Mouse (Mus musculus) forebrain, embryonic 13.5 days (tissue): ENCODE data around the gene Noa1. TPM values are rescaled to one million over a fixed set of nuclear protein-coding genes. Genes with fewer than 3 reads are reported as not detected.
A peak's percentile ranks its signal among the peaks of the same experiment; 100 is the strongest.

Source experiments
- ATAC-seq: fragments of 200-750 bp; cut with Nextera tagmentation; 2 replicates; pipeline ENCODE4 v1.8.0; 2017
- H3K27ac ChIP-seq: fragments of 300-500 bp; sonication (generic); 2 replicates; pipeline ENCODE4 v1.5.1; 2015; ENCODE audit warnings: inconsistent platforms, mild to moderate bottlenecking, moderate library complexity
- H3K27me3 ChIP-seq: fragments of 300-500 bp; sonication (generic); 2 replicates; pipeline ENCODE4 v1.6.1; 2015; ENCODE audit warnings: mild to moderate bottlenecking, inconsistent platforms
- H3K36me3 ChIP-seq: fragments of 300-500 bp; sonication (generic); 2 replicates; pipeline ENCODE4 v1.6.1; 2015; ENCODE audit warnings: mild to moderate bottlenecking, inconsistent platforms; ENCODE audit not compliant: poor library complexity, severe bottlenecking
- H3K4me1 ChIP-seq: fragments of 300-500 bp; sonication (generic); 2 replicates; pipeline ENCODE4 v1.6.1; 2015; ENCODE audit warnings: inconsistent platforms
- H3K4me2 ChIP-seq: fragments of 300-500 bp; sonication (generic); 2 replicates; pipeline ENCODE4 v1.6.1; 2015; ENCODE audit warnings: inconsistent platforms, mild to moderate bottlenecking, moderate library complexity
- H3K4me3 ChIP-seq: fragments of 300-500 bp; sonication (generic); 2 replicates; pipeline ENCODE4 v1.5.1; 2015; ENCODE audit warnings: mild to moderate bottlenecking, inconsistent platforms
- H3K9ac ChIP-seq: fragments of 300-500 bp; sonication (generic); 2 replicates; pipeline ENCODE4 v1.6.1; 2015; ENCODE audit warnings: mild to moderate bottlenecking, inconsistent platforms
- H3K9me3 ChIP-seq: fragments of 300-500 bp; sonication (generic); replicated peaks from 2 replicates; pipeline ENCODE4 v1.6.1; 2016; ENCODE audit warnings: inconsistent platforms
- WGBS: fragments of 180-500 bp; shearing (Covaris S2); methylation state at CpG from one replicate; pipeline ENCODE4 v1.1.7; 2015; 5-methylcytosine and 5-hydroxymethylcytosine counted together
- microRNA-seq: library from miRNA; unstranded; fragments of <30 nt; microRNA quantifications from one replicate; pipeline ENCODE4, GENCODE M21; 2016
- polyA plus RNA-seq: library from polyadenylated mRNA; unstranded; fragments of >200 nt; fragmentation: Nextera tagmentation; extraction: Ambion mirVana; gene quantifications from 2 replicates; pipeline ENCODE4 v1.2.1, GENCODE M21; 2015

The Noa1 gene
- polyA plus RNA-seq, 1 experiment from 2014 or later: 33.8 TPM

- Histone ChIP-seq H3K4me3 (peak overlapping the region; percentile 20), H3K4me1 (peaks cover 12% of the 10 kb centered on the region), H3K4me2 (peak overlapping the region; percentile 52), H3K9ac (peak overlapping the region; percentile 3; the same call in 1 of the 2 replicates), H3K9me3 (no peaks in the 10 kb centered on the region), H3K27ac (no peak overlapping the region), H3K36me3 (no peaks in the 10 kb centered on the region), H3K27me3 (no peaks in the 10 kb centered on the region)
- ATAC-seq: no peak
- WGBS: 31% methylated on average over 7 of the region's 7 CpGs
Measured at GRCm38 (mm10) chr5:77245463-77245786, 64.5 kb downstream of the Noa1 start.

- H3K4me3 ChIP-seq: no peak overlapping the region
- H3K27me3 ChIP-seq: no peaks in the 10 kb centered on the region
- no peaks in the 10 kb centered on the region for H3K36me3 ChIP-seq
- no peak overlapping the region for H3K9ac ChIP-seq
- no peak overlapping the region for H3K4me2 ChIP-seq
- ATAC-seq: 0 out of 2 replicates have a peak, but pooled peaks have one; percentile 26
- no peak overlapping the region for H3K27ac ChIP-seq
- peaks cover 12% of the 10 kb centered on the region for H3K4me1 ChIP-seq
- 31% methylated on average over 8 of the region's 8 CpGs for WGBS
- no peaks in the 10 kb centered on the region for H3K9me3 ChIP-seq
Measured at GRCm38 (mm10) chr5:77244331-77244987, 65.4 kb downstream of the Noa1 start.

Small RNA genes within 50 kb of the gene (microRNA-seq; reads per million reads assigned to microRNA genes)
- not detected for gene Mir5098

Other genes with a start within 250 kb of the Noa1 start
- 1.4 and 1.5 TPM in 2 replicates for gene Hopx, start 195.0 kb downstream of the Noa1 start, polyA plus RNA-seq
- gene Spink2, start 98.6 kb downstream of the Noa1 start, polyA plus RNA-seq: 0.94 and 1.4 TPM in 2 replicates
- 11.1 and 13.1 TPM in 2 replicates for gene Rest, start 44.6 kb downstream of the Noa1 start, polyA plus RNA-seq
- 82.5 and 87.1 TPM in 2 replicates for gene Polr2b, start 63 bp upstream of the Noa1 start, polyA plus RNA-seq
- 44.2 and 47.9 TPM in 2 replicates for gene Igfbp7, start 98.0 kb upstream of the Noa1 start, polyA plus RNA-seq